In genomic region chr4:31826661-31827060, GRCm38 (mm10) we compare ENCODE assay signal across 22 mouse cellular contexts.
DNase-seq lines count a peak whose midpoint lies in the region; ATAC-seq and TF ChIP-seq lines count a peak whose summit lies in the region.
"Had no signal": no experiment of that assay in that cellular context is flagged by ENCODE, and none has a peak within 500 bp of the region (broad histone marks: within the 10 kb centered on the region; RNA-seq: fewer than 3 reads in every experiment).

No protein-coding gene starts in this region.

- peak; percentile 25; the same call in 1 of the 2 replicates for ATAC-seq in forebrain, embryonic 14.5 days
- peak; percentile 55; the same call in 1 of the 2 replicates for ATAC-seq in midbrain, embryonic 12.5 days (ENCODE audit: low FRiP score, low read depth)
- ATAC-seq in midbrain, embryonic 13.5 days, result no peak
- ATAC-seq in kidney, postnatal 0 days (replicated peaks; ENCODE audit: low FRiP score, low read depth), result peak; percentile 76
- ATAC-seq: inflammation-experienced regulatory T-cells, adult 6 months had no signal

- WGBS in forebrain, embryonic 14.5 days, result 47% methylated on average over 8 of the region's 8 CpGs
- 77% methylated on average over 8 of the region's 8 CpGs for WGBS in forebrain, embryonic 10.5 days
- WGBS in midbrain, embryonic 12.5 days, result 54% methylated on average over 8 of the region's 8 CpGs
- WGBS in midbrain, embryonic 13.5 days, result 46% methylated on average over 8 of the region's 8 CpGs
- WGBS in kidney, postnatal 0 days, result 53% methylated on average over 8 of the region's 8 CpGs

- no peaks in the 10 kb centered on the region for H3K27me3 ChIP-seq in forebrain, embryonic 14.5 days (replicated peaks; ENCODE audit: control insufficient read depth, insufficient read depth, low read length)
- peaks cover 8% of the 10 kb centered on the region; the same call in 1 of the 2 replicates for H3K27me3 ChIP-seq in forebrain, embryonic 10.5 days (ENCODE audit: poor library complexity, severe bottlenecking)
- H3K27me3 ChIP-seq in midbrain, embryonic 12.5 days, result 0 out of 2 replicates have a peak, but pooled peaks cover 15% of the 10 kb centered on the region
- peaks cover 4% of the 10 kb centered on the region; the same call in 1 of the 2 replicates for H3K27me3 ChIP-seq in midbrain, embryonic 13.5 days
- no peaks in the 10 kb centered on the region for H3K27me3 ChIP-seq in kidney, postnatal 0 days (ENCODE audit: insufficient read depth, low read length)
- H3K27me3 ChIP-seq: embryonic facial prominence, embryonic 13.5 days had no signal

- no peak overlapping the region for H3K4me2 ChIP-seq in forebrain, embryonic 14.5 days (ENCODE audit: low read length)
- H3K4me2 ChIP-seq in midbrain, embryonic 12.5 days (replicated peaks), result no peak overlapping the region
- no peak overlapping the region for H3K4me2 ChIP-seq in midbrain, embryonic 13.5 days (replicated peaks)
- H3K4me2 ChIP-seq in kidney, postnatal 0 days (ENCODE audit: low read length), result no peak overlapping the region
- H3K4me2 ChIP-seq: embryonic facial prominence, embryonic 13.5 days; liver, embryonic 11.5 days had no signal

- H3K36me3 ChIP-seq in forebrain, embryonic 14.5 days (ENCODE audit: control insufficient read depth, insufficient read depth, low read length), result no peaks in the 10 kb centered on the region
- H3K36me3 ChIP-seq in forebrain, embryonic 10.5 days (replicated peaks), result no peaks in the 10 kb centered on the region
- H3K36me3 ChIP-seq in midbrain, embryonic 12.5 days, result no peaks in the 10 kb centered on the region
- H3K36me3 ChIP-seq in midbrain, embryonic 13.5 days, result no peaks in the 10 kb centered on the region
- no peaks in the 10 kb centered on the region for H3K36me3 ChIP-seq in kidney, postnatal 0 days (ENCODE audit: insufficient read depth, low read length)
- H3K36me3 ChIP-seq: embryonic facial prominence, embryonic 13.5 days had no signal

- no peaks in the 10 kb centered on the region for H3K9me3 ChIP-seq in forebrain, embryonic 14.5 days (replicated peaks; ENCODE audit: control insufficient read depth, low read length)
- no peaks in the 10 kb centered on the region for H3K9me3 ChIP-seq in forebrain, embryonic 10.5 days
- no peaks in the 10 kb centered on the region for H3K9me3 ChIP-seq in midbrain, embryonic 12.5 days
- no peaks in the 10 kb centered on the region; the same call in 1 of the 2 replicates for H3K9me3 ChIP-seq in midbrain, embryonic 13.5 days
- H3K9me3 ChIP-seq in kidney, postnatal 0 days (replicated peaks; ENCODE audit: low read length), result no peaks in the 10 kb centered on the region
- H3K9me3 ChIP-seq: embryonic facial prominence, embryonic 13.5 days had no signal

- DNase-seq in forebrain, embryonic 14.5 days (ENCODE audit: low spot score), result no peak
- no peak for DNase-seq in forebrain, embryonic 10.5 days (ENCODE audit: extremely low spot score, low spot score)
- DNase-seq in kidney, postnatal 0 days (ENCODE audit: low spot score), result peak; percentile 14
- no peak for DNase-seq in thymus, postnatal 36 days
- no peak for DNase-seq in left cerebral cortex, postnatal 14 days (ENCODE audit: low spot score in 2 of 2)
- no peak for DNase-seq in thymus, postnatal 4 days
- DNase-seq: adrenal gland, adult 8-10 months; cerebellum, adult 9-11 months; gastrocnemius, postnatal 10 days; heart, adult 2 months; heart, postnatal 36 days; layer of hippocampus, adult 9-11 months; lung, adult 18-20 months; lung, postnatal 14 days; right cerebral cortex, adult 18-20 months had no signal

- intact Hi-C loops in left cerebral cortex, postnatal 14 days (cut with DNase I), result no loop called here

- no peak overlapping the region for H3K9ac ChIP-seq in forebrain, embryonic 14.5 days (ENCODE audit: low read length)
- H3K9ac ChIP-seq in midbrain, embryonic 12.5 days (replicated peaks), result no peak overlapping the region
- H3K9ac ChIP-seq in midbrain, embryonic 13.5 days (replicated peaks), result no peak overlapping the region
- H3K9ac ChIP-seq in kidney, postnatal 0 days (ENCODE audit: low read depth, low read length), result no peak overlapping the region
- H3K9ac ChIP-seq: embryonic facial prominence, embryonic 13.5 days had no signal

- H3K27ac ChIP-seq in forebrain, embryonic 14.5 days (ENCODE audit: low read depth, low read length), result no peak overlapping the region
- no peak overlapping the region for H3K27ac ChIP-seq in forebrain, embryonic 10.5 days
- no peak overlapping the region for H3K27ac ChIP-seq in midbrain, embryonic 12.5 days (replicated peaks)
- no peak overlapping the region for H3K27ac ChIP-seq in midbrain, embryonic 13.5 days
- no peak overlapping the region; the same call in 1 of the 2 replicates for H3K27ac ChIP-seq in kidney, postnatal 0 days
- H3K27ac ChIP-seq: embryonic facial prominence, embryonic 13.5 days; heart, adult 2 months; left cerebral cortex, adult 2 months; stomach, postnatal 0 days had no signal

- H3K4me1 ChIP-seq in forebrain, embryonic 14.5 days (ENCODE audit: control insufficient read depth, insufficient read depth, low read length), result peaks cover 3% of the 10 kb centered on the region; the same call in 1 of the 2 replicates
- peaks cover 49% of the 10 kb centered on the region for H3K4me1 ChIP-seq in forebrain, embryonic 10.5 days
- peaks cover 16% of the 10 kb centered on the region for H3K4me1 ChIP-seq in midbrain, embryonic 12.5 days
- peaks cover 17% of the 10 kb centered on the region; the same call in 1 of the 2 replicates for H3K4me1 ChIP-seq in midbrain, embryonic 13.5 days (replicated peaks)
- H3K4me1 ChIP-seq in kidney, postnatal 0 days (replicated peaks; ENCODE audit: insufficient read depth, low read length), result peaks cover 13% of the 10 kb centered on the region; the same call in 1 of the 2 replicates

- no peak for TF ChIP-seq CTCF in kidney, postnatal 0 days (IDR thresholded peaks at IDR 0.05; ENCODE audit: low read depth)

- H3K4me3 ChIP-seq in forebrain, embryonic 14.5 days (ENCODE audit: low read depth, low read length), result no peak overlapping the region
- H3K4me3 ChIP-seq in forebrain, embryonic 10.5 days, result no peak overlapping the region
- no peak overlapping the region for H3K4me3 ChIP-seq in midbrain, embryonic 12.5 days
- no peak overlapping the region for H3K4me3 ChIP-seq in midbrain, embryonic 13.5 days (replicated peaks)
- no peak overlapping the region for H3K4me3 ChIP-seq in kidney, postnatal 0 days (replicated peaks; ENCODE audit: low read depth, low read length)
- H3K4me3 ChIP-seq: embryonic facial prominence, embryonic 13.5 days; heart, adult 2 months; left cerebral cortex, adult 2 months had no signal
